ENCODE assay signal across 8 mouse cellular contexts in genomic region chr4:40969781-40970591, GRCm38 (mm10). TPM values are rescaled to one million over a fixed set of nuclear protein-coding genes. Genes with fewer than 3 reads are reported as not detected.
DNase-seq lines count a peak whose midpoint lies in the region; ATAC-seq and TF ChIP-seq lines count a peak whose summit lies in the region.

No protein-coding gene starts in this region.

- 10% methylated on average over 12 of the region's 13 CpGs for WGBS in heart, postnatal 0 days
- WGBS in limb, embryonic 13.5 days, result 14% methylated on average over 13 of the region's 13 CpGs

- no peak for TF ChIP-seq EP300 in heart, postnatal 0 days (IDR thresholded peaks at IDR 0.05; ENCODE audit: low read depth)

- peak; percentile 91 for DNase-seq in heart, adult 11 months
- no peak for DNase-seq in heart, adult 8-10 months (ENCODE audit: low spot score)
- DNase-seq in adipocyte (ENCODE audit: low spot score), result peak; percentile 22
- DNase-seq in heart, postnatal 0 days (ENCODE audit: low spot score), result peak; percentile 38
- peak; percentile 8 for DNase-seq in retina, postnatal 7 days (ENCODE audit: low read depth, low spot score)
- no peak for DNase-seq in right cerebral cortex, postnatal 10 days (ENCODE audit: low spot score in 2 of 2)

- no peak for TF ChIP-seq CTCF in heart, postnatal 0 days (IDR thresholded peaks at IDR 0.05; ENCODE audit: low read depth)

- H3K27ac ChIP-seq in heart, postnatal 0 days (ENCODE audit: low read depth), result peak overlapping the region; percentile 92
- H3K27ac ChIP-seq in limb, embryonic 13.5 days, result peak overlapping the region; percentile 93

- peaks cover 25% of the 10 kb centered on the region for H3K4me1 ChIP-seq in heart, postnatal 0 days (ENCODE audit: control insufficient read depth, insufficient read depth)
- H3K4me1 ChIP-seq in limb, embryonic 13.5 days, result peaks cover 25% of the 10 kb centered on the region

- ATAC-seq in heart, postnatal 0 days (ENCODE audit: insufficient read depth, low read depth), result peak; percentile 45
- peak; percentile 42 for ATAC-seq in limb, embryonic 13.5 days (ENCODE audit: low FRiP score, low read depth)
- ATAC-seq in monocyte, adult 5-6 weeks (replicated peaks; ENCODE audit: insufficient number of reproducible peaks, low FRiP score, low TSS enrichment, poor library complexity, severe bottlenecking), result no peak

- H3K4me2 ChIP-seq in heart, postnatal 0 days (ENCODE audit: low read depth, low read length), result peak overlapping the region; percentile 77
- peak overlapping the region; percentile 76 for H3K4me2 ChIP-seq in limb, embryonic 13.5 days (replicated peaks)

- H3K36me3 ChIP-seq in heart, postnatal 0 days (replicated peaks; ENCODE audit: control insufficient read depth, insufficient read depth, low read length), result peaks cover 14% of the 10 kb centered on the region
- peaks cover 30% of the 10 kb centered on the region for H3K36me3 ChIP-seq in limb, embryonic 13.5 days

- H3K9ac ChIP-seq in heart, postnatal 0 days (replicated peaks; ENCODE audit: low read depth, low read length), result peak overlapping the region; percentile 75
- H3K9ac ChIP-seq in limb, embryonic 13.5 days, result peak overlapping the region; percentile 88

- H3K27me3 ChIP-seq in heart, postnatal 0 days (ENCODE audit: control insufficient read depth, insufficient read depth, low read length), result no peaks in the 10 kb centered on the region
- no peaks in the 10 kb centered on the region for H3K27me3 ChIP-seq in limb, embryonic 13.5 days

- H3K4me3 ChIP-seq in heart, postnatal 0 days (ENCODE audit: low read depth, low read length), result peak overlapping the region; percentile 73
- H3K4me3 ChIP-seq in limb, embryonic 13.5 days, result peak overlapping the region; percentile 97

- no peaks in the 10 kb centered on the region for H3K9me3 ChIP-seq in heart, postnatal 0 days (replicated peaks; ENCODE audit: control insufficient read depth, low read length)
- H3K9me3 ChIP-seq in limb, embryonic 13.5 days, result no peaks in the 10 kb centered on the region

RNA-seq across cellular contexts. Expression of gene Nfx1, which starts 0.7 kb away (rescaled TPM):
- 10 to 100 TPM; 18.8 to 24.0 (median 21.1) TPM for total RNA-seq in heart, adult 8-10 months (2022)
- total RNA-seq in heart, postnatal 0 days (2014; rRNA removed; ENCODE audit: low replicate concordance), result 32.5 and 40.0 TPM in 2 replicates
- polyA plus RNA-seq in heart, postnatal 0 days (2015; fragmentation: Nextera tagmentation; extraction: Ambion mirVana), result 27.2 and 27.6 TPM in 2 replicates
- 99.0 and 106 TPM in 2 replicates for polyA plus RNA-seq in limb, embryonic 13.5 days (2015; fragmentation: Nextera tagmentation; extraction: Ambion mirVana)
- 52.8 to 83.9 TPM (median 66.9 TPM) in 3 replicates for total RNA-seq in monocyte, adult 5-6 weeks (2017)

RNA-seq across cellular contexts. Expression of gene Chmp5, which starts 21.8 kb away (rescaled TPM):
- total RNA-seq in heart, adult 8-10 months (2022), result 10 to 100 TPM; 32.2 to 39.2 (median 37.1) TPM
- total RNA-seq in heart, postnatal 0 days (2014; rRNA removed; ENCODE audit: low replicate concordance), result 17.7 and 26.8 TPM in 2 replicates
- polyA plus RNA-seq in heart, postnatal 0 days (2015; fragmentation: Nextera tagmentation; extraction: Ambion mirVana), result 72.3 and 77.3 TPM in 2 replicates
- polyA plus RNA-seq in limb, embryonic 13.5 days (2015; fragmentation: Nextera tagmentation; extraction: Ambion mirVana), result 111 and 112 TPM in 2 replicates
- total RNA-seq in monocyte, adult 5-6 weeks (2017), result 103 to 128 TPM (median 128 TPM) in 3 replicates

RNA-seq across cellular contexts. Expression of gene Bag1, which starts 21.9 kb away (rescaled TPM):
- 100 to 1,000 TPM; 252 to 291 (median 269) TPM for total RNA-seq in heart, adult 8-10 months (2022)
- total RNA-seq in heart, postnatal 0 days (2014; rRNA removed; ENCODE audit: low replicate concordance), result 77.3 and 98.8 TPM in 2 replicates
- 213 and 222 TPM in 2 replicates for polyA plus RNA-seq in heart, postnatal 0 days (2015; fragmentation: Nextera tagmentation; extraction: Ambion mirVana)
- polyA plus RNA-seq in limb, embryonic 13.5 days (2015; fragmentation: Nextera tagmentation; extraction: Ambion mirVana), result 205 and 213 TPM in 2 replicates
- total RNA-seq in monocyte, adult 5-6 weeks (2017), result 241 to 264 TPM (median 246 TPM) in 3 replicates

RNA-seq across cellular contexts. Expression of gene Spink4, which starts 50.1 kb away (rescaled TPM):
- 1 to 10 TPM in 1 of 4 experiments, under 1 TPM in 2, not detected in 1; 0.82 to 1.3 (median 0.94) TPM for total RNA-seq in heart, adult 8-10 months (2022)
- total RNA-seq in heart, postnatal 0 days (2014; rRNA removed; ENCODE audit: low replicate concordance), result 2.7 TPM in 1 of 2 replicates, not detected in the other
- polyA plus RNA-seq in heart, postnatal 0 days (2015; fragmentation: Nextera tagmentation; extraction: Ambion mirVana), result 7.7 and 7.8 TPM in 2 replicates
- polyA plus RNA-seq in limb, embryonic 13.5 days (2015; fragmentation: Nextera tagmentation; extraction: Ambion mirVana), result not detected in 2 replicates
- not detected in 3 replicates for total RNA-seq in monocyte, adult 5-6 weeks (2017)

Comparison
In these comparisons a context has a peak if more than half of its experiments do, and no peak if none do; other contexts are left out.
1. DNase-seq: peak in heart, adult 11 months (single experiment), adipocyte (single experiment), heart, postnatal 0 days (single experiment) and retina, postnatal 7 days (single experiment); none in heart, adult 8-10 months (single experiment) and right cerebral cortex, postnatal 10 days (0 of 2).